26 mouse cellular contexts compared by ENCODE assay signal in the genomic region with DNA sequence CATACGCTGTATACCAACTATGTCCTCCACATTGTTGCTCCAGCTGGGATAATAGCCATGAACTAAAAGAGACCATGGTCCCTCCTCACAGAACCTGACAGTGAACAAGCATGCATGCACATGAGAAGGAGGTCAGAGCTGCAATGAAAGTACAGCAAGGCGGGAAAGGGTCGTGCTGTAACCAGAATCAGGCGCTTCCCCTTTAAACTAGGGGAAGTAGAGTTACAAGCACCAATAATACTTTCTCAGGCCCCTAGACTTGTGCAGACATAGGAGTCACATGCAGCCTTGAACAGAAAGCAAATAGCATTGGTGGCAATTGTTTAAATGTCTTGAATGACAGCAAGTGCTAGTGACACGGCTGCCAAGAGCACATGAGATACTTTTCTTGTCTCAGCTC.
A peak's percentile ranks its signal among the peaks of the same experiment; 100 is the strongest.
DNase-seq lines count a peak whose midpoint lies in the region; ATAC-seq lines count a peak whose summit lies in the region.
"Had no signal": no experiment of that assay in that cellular context is flagged by ENCODE, and none has a peak within 500 bp of the region (broad histone marks: within the 10 kb centered on the region; RNA-seq: fewer than 3 reads in every experiment).

No protein-coding gene starts in this region.

- no peak overlapping the region for H3K4me3 ChIP-seq in neural tube, embryonic 13.5 days
- H3K4me3 ChIP-seq in limb, embryonic 10.5 days = no peak overlapping the region
- H3K4me3 ChIP-seq in midbrain, embryonic 14.5 days (replicated peaks; ENCODE audit: low read depth, low read length) = no peak overlapping the region
- H3K4me3 ChIP-seq: embryonic facial prominence, embryonic 12.5 days; embryonic facial prominence, embryonic 15.5 days; gastrocnemius, adult 2 months; heart, embryonic 12.5 days; heart, embryonic 15.5 days; hindbrain, embryonic 13.5 days had no signal

- H3K4me2 ChIP-seq in neural tube, embryonic 13.5 days = no peak overlapping the region
- H3K4me2 ChIP-seq in midbrain, embryonic 14.5 days (ENCODE audit: low read length) = no peak overlapping the region
- H3K4me2 ChIP-seq: embryonic facial prominence, embryonic 12.5 days; embryonic facial prominence, embryonic 15.5 days; heart, embryonic 12.5 days; heart, embryonic 15.5 days had no signal

- no peaks in the 10 kb centered on the region for H3K9me3 ChIP-seq in neural tube, embryonic 13.5 days
- no peaks in the 10 kb centered on the region for H3K9me3 ChIP-seq in limb, embryonic 10.5 days (replicated peaks)
- H3K9me3 ChIP-seq in midbrain, embryonic 14.5 days (ENCODE audit: control insufficient read depth, low read length) = no peaks in the 10 kb centered on the region
- H3K9me3 ChIP-seq: embryonic facial prominence, embryonic 12.5 days; embryonic facial prominence, embryonic 15.5 days; heart, embryonic 12.5 days; heart, embryonic 15.5 days; hindbrain, embryonic 13.5 days had no signal

- 76% methylated on average over 5 of the region's 5 CpGs for WGBS in neural tube, embryonic 13.5 days
- 76% methylated on average over 5 of the region's 5 CpGs for WGBS in limb, embryonic 10.5 days
- 83% methylated on average over 5 of the region's 5 CpGs for whole genome bisulfite sequencing in midbrain, embryonic 14.5 days

- peaks cover 22% of the 10 kb centered on the region for H3K4me1 ChIP-seq in neural tube, embryonic 13.5 days (replicated peaks)
- H3K4me1 ChIP-seq in limb, embryonic 10.5 days = peaks cover 51% of the 10 kb centered on the region
- peaks cover 4% of the 10 kb centered on the region; the same call in 1 of the 2 replicates for H3K4me1 ChIP-seq in midbrain, embryonic 14.5 days (ENCODE audit: control insufficient read depth, insufficient read depth, low read length)
- H3K4me1 ChIP-seq: heart, embryonic 15.5 days had no signal

- H3K9ac ChIP-seq in neural tube, embryonic 13.5 days = no peak overlapping the region
- H3K9ac ChIP-seq in midbrain, embryonic 14.5 days (replicated peaks; ENCODE audit: low read length) = no peak overlapping the region
- H3K9ac ChIP-seq: embryonic facial prominence, embryonic 12.5 days; embryonic facial prominence, embryonic 15.5 days; forebrain, postnatal 0 days; heart, embryonic 12.5 days; heart, embryonic 15.5 days; hindbrain, embryonic 13.5 days had no signal

- no peak for ATAC-seq in neural tube, embryonic 13.5 days (ENCODE audit: low read depth)
- peak; percentile 50; the same call in 1 of the 2 replicates for ATAC-seq in megakaryocyte progenitor cell, adult 5-6 weeks (replicated peaks; ENCODE audit: poor library complexity)
- ATAC-seq in midbrain, embryonic 14.5 days (ENCODE audit: low FRiP score, low TSS enrichment) = no peak
- ATAC-seq: CD4-positive, CD25-positive, alpha-beta regulatory T cell, adult 4 months; forebrain, embryonic 14.5 days; forebrain, postnatal 0 days; hindbrain, postnatal 0 days; inflammation-experienced regulatory T-cells, adult 6 months had no signal

- H3K36me3 ChIP-seq in neural tube, embryonic 13.5 days = no peaks in the 10 kb centered on the region
- H3K36me3 ChIP-seq in limb, embryonic 10.5 days = no peaks in the 10 kb centered on the region
- no peaks in the 10 kb centered on the region for H3K36me3 ChIP-seq in midbrain, embryonic 14.5 days (ENCODE audit: control insufficient read depth, insufficient read depth, low read length)
- H3K36me3 ChIP-seq: embryonic facial prominence, embryonic 12.5 days; embryonic facial prominence, embryonic 15.5 days; heart, embryonic 12.5 days; heart, embryonic 15.5 days; hindbrain, embryonic 13.5 days had no signal

- H3K27ac ChIP-seq in neural tube, embryonic 13.5 days (replicated peaks) = peak overlapping the region; percentile 57; the same call in 1 of the 2 replicates
- peak overlapping the region; percentile 56 for H3K27ac ChIP-seq in limb, embryonic 10.5 days
- H3K27ac ChIP-seq in midbrain, embryonic 14.5 days (replicated peaks; ENCODE audit: low read depth, low read length) = no peak overlapping the region
- H3K27ac ChIP-seq: embryonic facial prominence, embryonic 12.5 days; embryonic facial prominence, embryonic 15.5 days; gastrocnemius, adult 2 months; heart, embryonic 15.5 days; hindbrain, postnatal 0 days had no signal

- H3K27me3 ChIP-seq in neural tube, embryonic 13.5 days = peaks cover 15% of the 10 kb centered on the region
- peaks cover 5% of the 10 kb centered on the region; the same call in 1 of the 2 replicates for H3K27me3 ChIP-seq in limb, embryonic 10.5 days (ENCODE audit: low read depth, poor library complexity, severe bottlenecking)
- no peaks in the 10 kb centered on the region for H3K27me3 ChIP-seq in midbrain, embryonic 14.5 days (ENCODE audit: control insufficient read depth, insufficient read depth, low read length)
- H3K27me3 ChIP-seq: embryonic facial prominence, embryonic 12.5 days; embryonic facial prominence, embryonic 15.5 days; heart, embryonic 12.5 days; heart, embryonic 15.5 days had no signal

- DNase-seq in neural tube, embryonic 10.5 days (ENCODE audit: extremely low spot score, low spot score) = no peak
- no peak for DNase-seq in limb, embryonic 10.5 days (ENCODE audit: low spot score)
- DNase-seq in right cerebral cortex, postnatal 10 days (ENCODE audit: low spot score in 2 of 2) = no peak
- no peak for DNase-seq in midbrain, embryonic 14.5 days
- DNase-seq: adrenal gland, adult 2 months; adrenal gland, postnatal 14 days; cerebellum, adult 18-20 months; cerebellum, adult 9-10 months; cerebellum, postnatal 14 days; forebrain, postnatal 0 days; gastrocnemius, adult 2 months; gastrocnemius, postnatal 14 days; heart, adult 18-20 months; heart, postnatal 10 days; heart, postnatal 4 days had no signal
